Mouse (Mus musculus) cerebellum, adult 8-10 months (tissue): Measurements from ENCODE around the gene Edaradd.

ENCODE experiments used
- DNase-seq: peaks from one replicate; pipeline ENCODE4 v3.0.0; 2022

Gene Edaradd

DNA sequence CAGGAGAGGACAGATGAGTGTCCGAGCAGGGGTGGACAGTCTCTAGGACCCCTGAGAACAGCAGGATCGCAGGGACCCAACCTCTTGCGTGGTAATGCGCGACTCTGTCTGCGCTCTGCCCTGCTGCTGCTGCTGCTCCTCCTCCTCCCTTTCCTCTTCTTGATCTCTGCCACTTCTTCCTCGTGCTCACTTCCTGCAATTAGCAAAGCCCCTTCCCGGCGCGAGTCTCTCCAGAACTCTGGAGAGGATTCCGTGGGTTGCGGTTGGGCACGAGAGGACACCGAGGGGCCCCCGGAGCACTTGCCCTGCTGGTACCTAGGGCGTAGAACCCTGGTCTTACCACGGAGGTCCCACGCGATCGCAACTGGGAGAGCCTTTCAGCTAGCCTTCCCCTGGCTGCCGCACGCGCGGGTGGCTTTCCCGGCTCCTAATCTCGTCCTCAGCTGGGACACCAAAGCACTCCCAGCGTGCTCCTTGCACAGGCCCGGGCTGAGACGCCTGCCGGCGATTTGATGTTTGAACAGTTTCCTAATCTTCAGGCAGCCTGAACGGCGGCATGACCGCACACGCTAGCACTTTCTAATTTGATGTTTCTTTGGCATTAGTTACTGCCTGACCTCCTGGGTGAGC, at the start of gene Edaradd:
Gene Edaradd, minus strand, starts transcription at position 484 of the 630 bp plus-strand sequence.
- no peak for DNase-seq

DNA sequence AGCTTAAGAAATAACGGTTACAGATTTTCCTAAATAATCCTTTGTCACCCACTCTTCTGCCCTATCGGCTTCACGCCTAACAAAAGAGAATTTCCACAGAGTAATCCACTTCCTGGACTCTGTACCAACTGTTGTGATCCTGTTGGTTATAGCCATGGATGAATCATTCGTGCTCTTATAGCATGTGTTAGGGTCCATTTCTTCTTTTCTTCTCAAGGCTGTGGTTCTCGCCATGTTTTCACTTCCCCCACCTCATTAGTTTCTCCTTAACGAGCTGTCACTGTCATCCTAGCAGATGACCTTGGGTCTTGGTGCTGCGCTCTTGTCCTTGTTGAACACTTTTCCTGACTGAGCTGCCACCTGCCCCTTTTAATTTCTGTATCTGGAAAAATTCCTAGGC, 49.5 kb upstream of the Edaradd start:
- DNase-seq, result no peak

DNA sequence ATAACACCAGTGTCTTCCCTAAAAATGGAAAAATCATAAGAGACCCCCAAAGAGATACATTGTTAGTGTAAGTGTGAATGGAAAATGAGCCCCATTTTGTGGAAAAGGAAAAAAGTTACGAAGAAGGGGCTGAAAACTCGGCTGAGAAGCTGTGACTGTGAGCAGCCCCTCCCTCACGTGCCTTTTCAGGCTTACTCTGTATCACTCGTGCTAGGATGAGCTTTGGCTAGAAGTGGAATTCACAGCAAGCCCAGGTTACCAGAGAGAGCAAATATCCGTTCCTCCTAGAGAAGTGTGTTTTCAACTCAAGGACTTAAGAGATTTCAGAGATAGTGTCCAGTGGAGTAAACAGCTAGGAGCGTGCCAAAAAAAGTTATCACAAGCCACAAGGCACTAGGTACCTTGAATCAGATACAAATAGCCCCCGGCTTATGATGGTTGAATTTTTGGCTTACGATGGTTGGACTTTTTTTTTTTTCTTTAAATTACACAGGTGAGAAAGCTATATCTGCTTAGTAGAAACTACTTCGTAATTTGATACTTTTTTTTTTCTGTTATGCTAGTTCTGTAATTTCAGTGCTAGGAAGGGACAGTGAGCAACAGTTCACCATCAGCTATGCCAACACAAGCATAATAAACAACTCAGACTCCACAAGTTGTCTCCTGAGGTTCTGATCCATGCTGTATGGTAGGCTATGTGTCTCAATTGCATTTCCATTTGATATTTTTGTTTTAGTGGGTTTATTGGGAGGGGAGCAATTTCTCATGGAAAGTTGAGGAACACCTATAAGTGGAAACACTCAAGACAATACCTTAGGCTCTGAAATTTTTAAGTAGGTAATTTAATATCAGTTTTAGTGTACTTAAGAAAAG, 48.6 kb upstream of the Edaradd start:
- no peak for DNase-seq

DNA sequence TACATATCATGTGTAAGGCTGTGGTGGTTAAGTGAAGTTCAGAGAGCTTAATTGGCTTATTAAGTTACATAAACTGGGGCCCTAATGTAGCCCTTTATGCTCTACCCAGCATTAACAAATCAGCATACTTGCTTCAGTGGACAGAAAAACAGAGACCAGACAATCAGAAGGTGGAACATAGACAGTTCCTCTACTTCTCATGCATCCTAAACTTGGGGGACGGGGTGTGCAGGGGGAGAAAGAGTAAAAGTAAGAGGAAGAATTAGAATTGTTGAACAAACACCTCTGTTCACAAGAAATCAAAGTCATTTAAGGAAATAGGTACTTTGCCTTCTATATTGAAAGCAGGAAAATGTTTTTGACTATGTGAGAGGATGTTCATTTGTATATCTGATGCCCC, 47.7 kb upstream of the Edaradd start:
- DNase-seq, result no peak

DNA sequence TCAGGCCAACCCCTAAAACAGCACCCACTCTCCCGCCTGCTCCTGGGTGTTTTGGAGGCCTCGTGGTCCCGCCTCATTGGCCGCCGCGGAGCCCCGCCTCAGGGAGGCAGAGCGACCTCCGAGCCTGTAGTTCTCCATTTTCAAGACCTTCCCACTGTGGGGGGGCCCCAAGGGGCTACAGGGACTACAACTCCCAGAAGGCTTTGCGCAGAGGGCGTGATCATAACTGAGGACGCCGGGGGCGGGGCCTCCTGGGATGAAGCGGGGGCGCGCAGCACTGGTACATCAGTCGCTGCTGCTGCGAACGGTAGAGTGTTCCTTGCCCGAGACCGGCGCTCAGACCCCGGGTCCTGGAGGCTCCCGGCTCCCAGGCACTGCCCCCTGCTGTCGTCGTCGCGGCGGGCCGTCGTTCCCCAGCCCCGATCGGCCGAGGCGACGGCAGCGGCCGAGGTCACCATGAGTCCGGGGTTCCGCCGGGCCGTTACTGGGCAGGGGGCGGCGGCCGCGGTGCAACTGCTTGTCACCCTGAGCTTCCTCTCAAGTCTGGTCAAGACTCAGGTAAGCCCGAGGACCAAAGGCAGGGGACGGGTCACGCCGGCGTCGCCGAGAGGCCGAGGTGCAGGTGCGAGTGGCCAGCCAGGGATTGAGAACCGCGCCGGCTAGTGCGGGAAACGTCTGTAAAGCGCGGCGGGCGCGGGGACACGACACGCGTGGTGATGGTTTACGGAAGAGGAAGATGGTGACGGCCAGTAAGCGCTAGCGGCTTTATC, 45.6 kb upstream of the Edaradd start, which contains the start of gene Ero1lb:
Gene Ero1lb, plus strand, starts transcription at position 254 of the 770 bp plus-strand sequence.
- peak; percentile 99 for DNase-seq

DNA sequence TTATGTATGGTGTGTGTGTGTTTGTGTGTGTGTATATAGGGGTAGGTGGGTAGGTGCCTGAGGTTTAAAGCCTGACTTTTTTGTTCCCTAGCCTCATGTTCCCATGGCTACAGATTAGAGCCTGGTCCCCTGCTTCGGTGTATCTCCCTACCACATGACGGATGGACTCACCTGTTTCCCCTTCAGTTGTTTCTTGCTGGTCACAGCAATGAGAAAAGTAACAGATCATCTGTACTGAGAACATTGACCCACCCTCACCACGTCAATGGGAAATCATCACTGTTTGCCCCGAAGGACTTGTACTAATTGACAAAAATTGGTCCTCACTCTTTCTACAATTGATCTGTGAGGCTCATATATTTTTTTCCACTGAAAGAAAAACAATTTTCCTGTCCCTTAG, 42.0 kb upstream of the Edaradd start:
- no peak for DNase-seq

DNA sequence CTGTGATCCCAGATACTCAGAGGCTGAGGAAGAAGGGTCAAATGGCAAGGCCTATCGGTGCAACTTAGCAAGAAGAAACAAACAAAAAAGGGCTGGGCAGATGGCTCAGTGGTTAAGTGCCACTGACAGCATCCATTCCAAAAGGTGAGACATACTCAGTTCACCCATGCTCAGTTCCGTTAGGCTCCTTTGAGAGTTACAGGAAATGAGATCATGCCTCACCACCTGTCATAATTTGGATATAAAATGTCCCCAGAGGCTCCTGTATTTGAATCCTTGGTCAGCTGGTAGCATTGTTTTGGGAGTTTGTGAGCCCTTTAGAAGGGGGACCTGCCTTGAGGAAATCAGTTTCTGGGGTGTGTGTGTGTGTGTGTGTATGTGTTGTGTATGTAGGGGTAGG, 41.5 kb upstream of the Edaradd start:
- no peak for DNase-seq

DNA sequence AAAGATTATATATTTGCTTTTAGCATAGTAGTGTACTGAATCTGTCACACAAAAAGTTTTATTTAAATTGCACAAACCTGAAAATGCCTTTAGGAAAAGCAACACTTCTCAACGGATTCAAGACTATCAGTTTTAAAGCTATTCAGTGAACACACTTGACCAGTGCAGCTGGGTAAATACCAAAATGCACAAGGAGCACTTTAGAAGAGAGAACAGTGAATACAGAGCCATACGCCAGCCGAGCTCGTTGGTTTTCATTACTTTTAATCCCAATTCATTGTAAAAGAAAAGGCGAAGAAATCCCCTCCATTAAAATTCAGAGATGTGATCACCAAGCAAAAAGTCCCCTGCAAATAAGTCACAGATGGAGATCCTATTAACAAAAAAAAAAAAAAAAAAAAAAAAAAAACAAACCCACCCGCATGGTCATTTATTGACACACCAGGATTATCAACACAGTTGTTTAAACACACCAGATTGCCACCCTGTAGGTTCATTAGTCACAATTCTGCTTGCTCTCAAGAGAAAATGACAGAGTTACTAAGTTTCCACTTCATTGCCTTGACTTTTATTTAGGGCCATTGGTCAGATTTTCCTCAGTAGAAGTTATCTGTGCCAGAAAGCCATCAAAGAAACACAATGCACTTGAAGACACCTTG, 39.4 kb upstream of the Edaradd start:
- no peak for DNase-seq

DNA sequence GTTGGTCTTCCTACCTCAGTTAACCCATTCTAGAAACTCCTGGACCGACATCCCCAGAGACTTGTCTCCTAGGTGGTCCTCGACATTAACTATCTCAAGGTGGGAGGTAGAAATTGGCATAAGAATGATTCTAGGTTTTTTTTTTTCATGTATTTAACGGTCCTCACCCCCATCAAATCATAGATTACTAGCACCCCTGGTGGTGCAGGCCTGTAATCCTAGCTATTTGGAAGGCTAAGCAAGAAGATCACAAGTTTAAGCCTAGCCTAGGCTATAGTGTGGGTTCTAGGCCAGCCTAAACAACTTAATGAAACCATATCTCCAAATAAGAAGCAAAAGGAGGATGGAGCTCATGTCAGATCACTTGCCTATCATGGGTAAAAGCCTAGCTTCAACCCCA, 38.8 kb upstream of the Edaradd start:
- no peak for DNase-seq

DNA sequence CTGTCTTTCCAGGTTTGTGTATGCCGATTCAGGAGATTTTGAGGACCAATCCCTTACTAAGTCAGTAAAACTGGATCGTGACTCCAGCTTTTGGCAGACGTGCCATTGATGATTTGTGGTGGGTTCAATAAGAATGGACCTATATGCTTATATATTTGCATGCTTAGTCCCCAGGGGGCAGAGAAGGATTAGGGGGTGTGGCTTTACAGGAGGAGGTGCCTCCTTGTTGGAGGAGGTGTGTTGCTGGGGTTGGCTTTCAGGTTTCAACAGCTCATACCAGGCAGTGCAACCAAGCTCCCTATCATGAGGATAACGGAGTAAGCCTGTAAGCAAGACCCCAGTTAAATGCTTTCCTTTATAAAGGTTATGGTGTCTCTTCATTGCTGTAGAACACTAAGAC, 34.0 kb upstream of the Edaradd start:
- no peak for DNase-seq

DNA sequence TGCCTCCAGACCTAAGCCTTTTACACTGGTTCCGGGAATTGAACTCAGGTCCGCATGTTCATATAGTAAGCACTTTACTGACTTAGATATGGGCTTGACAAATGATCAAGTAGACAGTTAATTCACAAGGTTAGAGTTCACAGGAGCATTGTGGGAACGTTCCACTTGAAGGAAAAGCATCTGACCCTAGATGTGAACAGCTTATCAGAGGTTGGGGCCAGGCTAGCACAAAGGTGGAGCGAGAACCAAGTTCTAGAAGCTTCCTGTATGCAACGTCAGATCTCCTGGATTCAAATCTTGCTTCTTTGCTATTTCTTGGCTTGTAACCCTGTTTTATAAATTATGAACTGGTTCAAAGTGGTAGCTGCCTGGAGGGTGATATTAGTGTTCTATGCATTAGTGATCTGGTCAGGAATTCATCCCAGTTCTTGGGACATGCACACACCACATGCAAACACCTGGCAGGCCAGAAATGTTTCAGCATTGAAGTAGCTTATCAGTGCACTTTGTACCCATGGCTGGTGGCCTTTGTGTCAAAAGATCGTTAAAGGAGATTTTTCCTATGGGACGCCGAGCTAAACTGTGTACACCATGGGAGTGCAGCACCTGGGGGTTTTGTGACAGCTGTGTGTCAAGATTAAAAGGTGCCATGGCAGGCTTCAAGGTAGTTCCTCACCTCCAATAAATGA, 23.8 kb upstream of the Edaradd start:
- DNase-seq, result no peak

DNA sequence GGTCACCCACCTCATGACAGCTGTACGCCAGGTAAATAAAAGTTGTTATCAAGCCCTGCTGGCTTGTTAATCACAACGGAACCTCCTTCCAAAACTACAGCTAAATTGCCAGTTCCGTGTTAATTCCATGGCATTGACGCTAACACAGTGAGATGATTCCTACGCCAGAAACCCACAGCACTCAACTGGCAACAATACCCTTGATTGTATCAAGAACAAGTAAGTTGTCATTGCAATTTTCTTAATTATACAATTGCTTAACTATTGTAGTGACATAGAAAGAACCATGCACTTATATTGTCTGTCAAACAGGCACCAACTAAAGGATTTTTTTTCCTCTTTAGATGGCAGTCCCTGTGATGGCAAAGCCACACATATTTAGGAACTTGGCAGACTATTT, 23.0 kb upstream of the Edaradd start:
- no peak for DNase-seq

DNA sequence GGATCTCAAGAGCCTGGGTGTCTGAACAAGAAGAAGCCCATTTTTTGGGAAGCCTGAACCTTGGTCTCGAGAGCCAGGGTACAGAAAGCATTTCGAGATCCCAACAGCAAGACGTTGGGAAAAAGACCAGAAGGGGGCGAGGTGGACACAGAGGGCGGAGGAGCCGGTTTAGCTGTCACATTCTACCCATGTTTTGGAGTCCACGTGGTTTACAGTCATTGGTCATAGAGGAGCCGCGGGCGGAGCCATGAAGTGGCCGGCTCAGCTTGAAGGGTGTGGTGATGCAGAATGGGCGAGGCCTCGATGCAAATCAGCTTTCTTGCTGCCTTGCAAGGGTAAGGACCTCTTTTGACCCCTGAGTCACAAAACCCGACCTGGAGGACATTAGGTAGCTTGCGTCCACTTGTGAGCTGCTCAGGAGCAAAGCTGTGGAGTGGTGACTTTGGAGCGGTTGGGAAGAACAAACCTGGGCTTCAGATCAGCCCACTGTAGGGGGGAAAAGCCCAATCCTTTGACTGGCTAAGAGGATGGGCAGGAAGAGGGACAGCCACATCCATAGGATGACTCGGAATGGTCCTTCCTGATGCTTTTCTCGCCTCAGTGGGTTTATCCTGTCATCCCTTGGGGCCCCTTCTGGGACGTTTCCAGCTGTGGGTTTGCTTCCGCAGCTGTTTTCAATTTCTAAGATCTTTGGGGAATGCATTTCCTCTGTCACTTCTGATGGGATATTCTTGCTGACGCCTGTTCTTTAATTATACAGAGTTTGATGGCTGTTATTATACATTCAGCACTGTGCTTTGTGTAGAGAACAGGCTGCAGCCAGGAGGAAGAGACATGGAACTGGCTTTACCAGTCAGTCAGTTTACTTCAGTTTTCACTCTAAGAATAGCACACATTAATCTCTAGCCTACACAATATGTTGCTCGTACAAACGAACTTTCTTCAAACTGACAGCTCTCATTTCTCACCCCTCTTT, 22.1 kb upstream of the Edaradd start:
- no peak for DNase-seq

DNA sequence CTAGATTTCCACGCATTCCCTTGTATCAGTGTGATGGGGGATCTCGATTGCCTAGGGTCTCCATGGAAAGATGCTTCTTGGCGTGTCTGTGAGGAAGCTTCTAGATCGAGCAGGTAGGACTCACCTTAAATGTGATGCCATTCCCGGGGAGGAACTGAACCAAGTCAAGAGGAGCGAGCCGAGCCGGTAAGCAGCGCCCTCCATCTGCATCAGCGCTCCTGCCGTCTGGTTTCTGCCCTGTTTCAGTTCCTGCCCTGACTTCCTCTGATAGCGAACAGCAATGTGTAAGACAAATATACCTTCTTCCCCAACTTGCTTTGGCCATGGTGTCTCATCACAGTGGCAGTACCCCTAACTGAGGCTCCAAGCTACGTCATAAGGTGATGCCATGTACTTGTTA, 19.9 kb upstream of the Edaradd start:
- DNase-seq, result no peak

DNA sequence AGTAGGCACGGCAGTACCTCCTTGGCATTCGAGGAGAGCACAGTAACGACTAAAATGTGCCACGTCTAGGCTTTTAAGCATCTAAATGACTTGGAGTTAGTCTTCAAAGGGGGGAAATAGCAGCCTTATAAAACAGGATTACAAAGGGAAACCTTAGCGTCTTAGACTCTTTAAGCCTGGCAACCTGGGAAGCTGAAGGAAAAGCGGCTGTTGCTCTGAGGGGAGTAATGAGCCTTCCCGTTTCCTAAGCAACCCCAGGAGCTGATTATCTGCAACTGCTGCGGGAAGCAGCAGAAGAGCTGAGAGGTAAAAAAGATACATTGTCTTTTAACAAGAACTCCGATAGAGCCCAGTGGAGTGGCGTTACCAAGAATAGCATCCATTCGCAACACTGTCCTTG, 19.5 kb upstream of the Edaradd start:
- DNase-seq, result no peak

DNA sequence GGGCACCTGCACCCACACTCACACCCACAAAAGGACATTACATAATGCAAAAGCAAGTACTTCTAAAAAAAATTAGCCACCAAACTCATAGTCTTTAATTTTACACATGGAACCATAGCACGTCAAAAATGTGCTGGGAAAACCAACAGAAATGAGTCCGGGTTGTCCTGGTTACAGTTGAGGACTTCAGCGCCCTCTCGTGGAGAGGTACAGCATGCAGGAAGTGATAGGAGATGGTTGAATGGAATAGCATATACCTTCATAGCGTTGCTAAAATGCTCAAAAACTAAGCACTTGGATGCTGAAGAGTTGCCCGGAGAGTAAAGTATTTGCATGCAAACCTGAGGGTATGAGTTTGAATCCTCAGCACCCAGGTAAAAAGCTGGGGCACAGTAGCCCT, 17.7 kb upstream of the Edaradd start:
- DNase-seq, result peak; percentile 6

DNA sequence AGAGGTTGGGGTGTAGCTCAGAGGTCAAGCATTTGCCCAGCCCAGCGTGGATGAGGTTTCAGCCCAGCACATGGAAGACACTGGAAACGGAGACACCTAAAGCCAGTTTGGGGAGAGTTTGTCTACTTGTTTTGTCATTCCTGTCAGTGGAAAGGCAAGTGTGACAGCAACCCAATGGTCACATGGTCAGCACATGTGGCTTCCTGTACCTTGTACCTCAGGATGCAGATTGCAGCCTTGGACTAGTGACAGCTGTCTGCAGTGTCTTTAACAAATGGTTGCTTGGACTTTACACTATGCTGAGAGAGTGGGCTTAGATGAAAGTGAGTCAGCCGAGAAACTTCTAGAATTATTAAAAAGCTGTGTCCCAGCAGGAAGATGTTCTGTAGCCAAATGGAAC, 14.4 kb upstream of the Edaradd start:
- no peak for DNase-seq

DNA sequence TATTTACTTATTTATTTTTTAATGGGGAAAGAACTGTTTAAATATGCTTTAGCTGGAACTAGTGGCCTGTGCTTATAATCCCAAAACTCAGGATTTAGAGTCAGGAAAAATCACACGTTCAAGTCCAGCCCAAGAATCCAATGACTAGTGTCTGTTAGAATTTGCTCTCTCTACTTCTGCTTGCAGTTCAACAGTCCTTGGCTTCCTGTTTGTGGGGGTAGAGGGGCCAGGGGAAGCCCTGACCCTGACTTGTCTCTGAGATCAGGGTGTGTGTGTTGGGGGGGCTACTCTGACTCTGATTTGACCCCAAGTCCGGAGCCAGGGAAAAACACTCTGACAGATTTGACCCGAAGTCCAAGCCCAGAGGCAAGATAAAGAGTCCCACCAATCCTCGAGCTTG, 5.4 kb upstream of the Edaradd start:
- no peak for DNase-seq

DNA sequence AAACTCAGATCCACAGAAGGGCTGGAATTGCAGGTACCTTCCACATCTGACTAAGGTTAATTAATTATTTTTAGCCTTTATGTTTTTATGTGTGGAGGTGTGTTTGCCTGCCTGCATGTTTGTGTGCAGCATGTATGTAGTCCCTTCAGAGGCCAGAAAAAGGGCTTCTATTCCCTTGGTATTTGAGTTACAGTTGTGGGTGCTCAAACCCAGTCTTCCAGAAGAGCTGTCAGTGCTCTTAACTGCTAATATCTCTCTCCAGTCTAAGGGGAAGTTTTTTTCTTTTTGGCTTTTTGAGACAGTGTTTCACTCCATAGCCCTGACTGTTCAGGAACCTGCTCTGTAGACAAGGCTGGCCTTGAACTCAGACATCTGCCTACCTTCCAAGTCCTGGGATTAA, 2.1 kb upstream of the Edaradd start:
- DNase-seq, result no peak

DNA sequence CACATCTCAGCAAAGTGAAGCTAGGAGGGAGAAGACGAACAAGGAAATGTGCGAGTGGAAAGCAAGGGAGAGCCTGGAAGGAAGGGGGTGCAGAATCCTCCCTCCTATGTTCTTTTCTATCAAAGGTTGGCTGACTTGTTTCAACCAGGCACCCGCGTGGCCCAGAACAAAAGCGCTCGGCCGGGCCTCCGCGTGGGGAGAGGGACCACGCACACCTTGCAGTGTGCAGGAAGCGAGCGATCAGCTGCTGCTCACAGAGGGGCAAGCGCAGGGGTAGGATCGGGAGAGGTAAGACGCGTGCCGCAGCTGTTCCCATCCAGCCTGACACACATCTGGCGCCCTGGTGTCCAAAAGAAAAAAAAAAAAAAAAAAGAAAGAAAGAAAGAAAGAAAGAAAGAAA, 867 bp downstream of the Edaradd start:
- no peak for DNase-seq
